Mouse (Mus musculus) spleen, adult 2 months (tissue): Measurements from ENCODE around the gene Rhpn2. TPM values are rescaled to one million over a fixed set of nuclear protein-coding genes. Genes with fewer than 3 reads are reported as not detected.

Experiments used
- DNase-seq, 2 experiments: peaks; one replicate each; pipeline versions ENCODE4 v3.0.0 to v3.0.0-alpha.2; 2012 to 2021; ENCODE audit warnings: low spot score in 2 of 2, low read depth in 1 of 2
- H3K27ac ChIP-seq: fragments of 200-500 bp; 2 replicates; pipeline ENCODE4 v1.5.1; 2012; ENCODE audit warnings: low read length, inconsistent platforms; ENCODE audit not compliant: insufficient read depth
- H3K27me3 ChIP-seq: fragments of 200-500 bp; 2 replicates; pipeline ENCODE4 v1.6.1; 2012; ENCODE audit warnings: mild to moderate bottlenecking, moderate library complexity, low read length, inconsistent platforms; ENCODE audit not compliant: control insufficient read depth, insufficient read depth
- H3K36me3 ChIP-seq: fragments of 200-500 bp; 2 replicates; pipeline ENCODE4 v1.6.1; 2012; ENCODE audit warnings: mild to moderate bottlenecking, low read length, inconsistent platforms; ENCODE audit not compliant: control insufficient read depth, insufficient read depth
- H3K4me1 ChIP-seq: fragments of 200-500 bp; 2 replicates; pipeline ENCODE4 v1.6.1; 2011; ENCODE audit warnings: inconsistent platforms; ENCODE audit not compliant: control insufficient read depth, insufficient read depth, insufficient read length
- H3K4me3 ChIP-seq: fragments of 200-500 bp; 2 replicates; pipeline ENCODE4 v1.5.1; 2011; ENCODE audit warnings: mild to moderate bottlenecking, inconsistent platforms; ENCODE audit not compliant: insufficient read depth, insufficient read length; ENCODE audit errors: extremely low read depth
- CTCF ChIP-seq: fragments of 200-500 bp; IDR thresholded peaks from 2 replicates; pipeline ENCODE4 v1.5.1; 2011; ENCODE audit warnings: mild to moderate bottlenecking, inconsistent platforms; ENCODE audit not compliant: insufficient read depth, insufficient read length, insufficient replicate concordance; ENCODE audit errors: extremely low read depth
- POLR2A ChIP-seq: fragments of 200-500 bp; IDR thresholded peaks from 2 replicates; pipeline ENCODE4 v1.6.1; 2011; ENCODE audit warnings: low read depth, low read length, inconsistent platforms
- WGBS: fragments of 180-500 bp; shearing (Covaris S2); methylation state at CpG from one replicate; pipeline ENCODE4 v1.1.7; 2018; 5-methylcytosine and 5-hydroxymethylcytosine counted together
- polyA plus RNA-seq: library from polyadenylated mRNA; depleted of rRNA; stranded (reverse); fragments of >200 nt; gene quantifications from 2 replicates; pipeline ENCODE4 v1.2.3, GENCODE M21; 2012

Gene Rhpn2
- polyA plus RNA-seq, 1 experiment = 0.48 TPM

DNA sequence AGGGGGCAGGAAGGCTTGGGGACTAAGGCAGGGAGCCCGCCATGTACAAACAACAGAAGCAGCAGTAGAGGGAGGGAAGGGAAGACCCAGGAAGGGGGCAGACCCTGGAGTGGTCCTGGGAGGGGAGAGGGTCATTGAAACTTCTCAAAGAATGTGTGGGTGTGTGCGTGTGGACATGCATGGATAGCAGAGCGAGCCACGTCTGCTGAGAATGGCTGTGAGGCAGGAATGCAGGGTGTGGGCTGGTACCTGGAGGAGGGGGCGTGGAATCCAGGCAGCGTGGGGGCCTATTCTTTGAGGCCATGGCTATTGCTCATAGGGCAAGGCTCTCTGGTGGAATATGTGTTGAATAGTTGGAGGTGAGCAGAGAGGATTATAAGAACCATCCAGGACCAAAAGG, 54.7 kb downstream of the Rhpn2 start:
- no peak for DNase-seq
- no peaks in the 10 kb centered on the region for H3K4me1 ChIP-seq
- no peak for TF ChIP-seq POLR2A
- TF ChIP-seq CTCF = no peak
- 84% methylated on average over 6 of the region's 6 CpGs for WGBS
- H3K27me3 ChIP-seq = no peaks in the 10 kb centered on the region
- H3K27ac ChIP-seq = no peak overlapping the region
- peaks cover 8% of the 10 kb centered on the region for H3K36me3 ChIP-seq
- no peak overlapping the region for H3K4me3 ChIP-seq

- no peaks in the 10 kb centered on the region for H3K27me3 ChIP-seq
- DNase-seq = no peak
- WGBS = 86% methylated on average over 5 of the region's 5 CpGs
- no peak for TF ChIP-seq CTCF
- no peak for TF ChIP-seq POLR2A
- no peak overlapping the region for H3K4me3 ChIP-seq
- H3K27ac ChIP-seq = no peak overlapping the region
- H3K36me3 ChIP-seq = peaks cover 14% of the 10 kb centered on the region
- no peaks in the 10 kb centered on the region; the same call in 1 of the 2 replicates for H3K4me1 ChIP-seq
Measured at GRCm38 (mm10) chr7:35392935-35393334, 59.0 kb downstream of the Rhpn2 start.

GRCm38 (mm10) chr7:35395734-35396456, 61.9 kb downstream of the Rhpn2 start:
- no peak overlapping the region for H3K27ac ChIP-seq
- peak overlapping the region; percentile 87 for H3K4me3 ChIP-seq
- no peak for DNase-seq
- peaks cover 14% of the 10 kb centered on the region for H3K36me3 ChIP-seq
- 5% methylated on average over 17 of the region's 17 CpGs for WGBS
- TF ChIP-seq POLR2A = no peak
- no peak for TF ChIP-seq CTCF
- no peaks in the 10 kb centered on the region for H3K27me3 ChIP-seq
- H3K4me1 ChIP-seq = no peaks in the 10 kb centered on the region; the same call in 1 of the 2 replicates

DNA sequence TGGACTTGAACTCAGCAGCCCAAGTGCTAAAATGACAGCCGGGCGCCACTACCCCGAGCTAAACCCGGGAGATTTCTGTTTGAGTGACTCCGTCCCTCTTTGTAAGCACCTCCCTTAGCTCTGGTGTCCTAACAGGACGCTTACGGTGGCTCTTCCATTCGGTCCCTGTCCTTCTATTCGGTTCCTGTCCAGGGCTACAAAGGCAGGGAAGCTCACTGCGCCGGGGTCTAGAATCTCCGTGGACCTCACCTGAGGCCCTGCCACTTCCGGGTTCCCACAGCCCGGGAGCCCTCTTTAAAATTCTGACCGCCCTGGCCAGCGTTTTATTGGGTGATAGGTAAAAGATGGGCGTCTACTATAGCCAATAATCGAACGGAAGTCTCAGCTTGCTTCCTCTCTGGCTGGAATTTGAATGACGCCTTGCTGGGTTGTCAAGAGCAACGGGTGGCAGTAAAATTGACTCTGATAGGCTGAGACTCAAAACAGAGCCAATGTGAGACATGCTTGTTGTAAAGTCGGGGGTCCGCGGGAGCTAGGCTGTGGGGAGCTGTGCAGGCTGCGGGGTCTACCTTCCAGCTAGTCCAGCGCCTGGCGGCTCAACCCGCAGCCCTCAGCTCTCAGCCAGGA, 62.7 kb downstream of the Rhpn2 start, which contains the start of the genes Faap24 and Cep89:
TSS of gene Faap24 (minus strand) at position 295 of the 627 bp plus-strand sequence.
TSS of gene Cep89 (plus strand) at position 494 of the 627 bp plus-strand sequence.
- WGBS = under 1% methylated on average over 28 of the region's 28 CpGs
- Histone ChIP-seq H3K4me1 (no peaks in the 10 kb centered on the region; the same call in 1 of the 2 replicates), H3K27me3 (no peaks in the 10 kb centered on the region), H3K27ac (peak within 1 kb of the TSS; percentile 41), H3K4me3 (peak within 1 kb of the TSS; percentile 87), H3K36me3 (peaks cover 14% of the 10 kb centered on the region)
- TF ChIP-seq CTCF = no peak
- peak; percentile 89 for TF ChIP-seq POLR2A
- peak; percentile 87 to 99 for DNase-seq

DNA sequence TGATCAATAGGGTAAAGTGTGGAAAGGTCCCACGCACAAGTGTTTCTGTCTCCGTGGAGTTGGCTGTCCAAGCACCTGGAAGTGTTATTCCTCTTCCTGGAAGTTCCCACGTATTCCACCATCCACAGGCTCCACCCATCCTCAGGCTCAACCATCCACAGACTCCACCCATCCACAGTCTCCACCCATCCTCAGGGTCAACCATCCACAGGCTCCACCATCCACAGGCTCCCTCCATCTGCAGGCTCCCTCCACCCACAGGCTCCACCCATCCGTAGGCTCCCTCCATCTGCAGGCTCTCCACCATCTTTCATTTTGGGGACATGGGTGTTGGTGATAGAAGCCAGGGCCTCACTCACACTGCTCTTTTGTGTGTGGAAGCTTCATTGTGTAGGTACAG, 67.2 kb downstream of the Rhpn2 start:
- no peaks in the 10 kb centered on the region for H3K27me3 ChIP-seq
- no peak for DNase-seq
- H3K4me1 ChIP-seq = no peaks in the 10 kb centered on the region; the same call in 1 of the 2 replicates
- 94% methylated on average over 4 of the region's 4 CpGs for WGBS
- TF ChIP-seq POLR2A (no peak), CTCF (no peak)
- no peak overlapping the region for H3K4me3 ChIP-seq
- H3K36me3 ChIP-seq = no peaks in the 10 kb centered on the region
- no peak overlapping the region for H3K27ac ChIP-seq

DNA sequence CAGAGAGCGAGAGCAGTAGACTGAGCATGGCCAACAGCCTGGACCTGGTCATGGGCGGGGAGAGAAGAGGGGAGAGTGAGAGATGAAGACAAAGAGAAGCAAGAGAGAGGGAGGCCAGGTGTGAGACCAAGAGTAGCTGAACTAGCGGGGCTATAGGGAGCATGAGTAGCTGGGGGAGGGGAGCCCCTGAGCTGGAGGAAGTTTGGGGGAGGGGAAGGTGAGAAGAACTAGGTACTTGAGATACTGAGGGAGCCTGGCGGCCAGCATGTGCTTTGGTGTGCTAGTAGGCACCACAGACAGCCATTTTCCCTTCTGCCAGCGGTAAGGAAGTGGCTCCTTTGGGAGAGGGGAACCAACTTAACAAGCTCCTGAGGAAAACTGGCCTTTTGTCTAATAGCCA, 81.3 kb downstream of the Rhpn2 start:
- DNase-seq = peak; percentile 22 to 24
- Histone ChIP-seq H3K36me3 (peaks cover 2% of the 10 kb centered on the region; the same call in 1 of the 2 replicates), H3K27me3 (no peaks in the 10 kb centered on the region), H3K27ac (peak overlapping the region; percentile 85), H3K4me3 (no peak overlapping the region), H3K4me1 (peaks cover 9% of the 10 kb centered on the region; the same call in 1 of the 2 replicates)
- TF ChIP-seq POLR2A (no peak), CTCF (no peak)
- 66% methylated on average over 5 of the region's 5 CpGs for WGBS
